Mouse (Mus musculus) gastrocnemius, postnatal 4 days (tissue): ENCODE data around the gene Reep1. TPM values are rescaled to one million over a fixed set of nuclear protein-coding genes. Genes with fewer than 3 reads are reported as not detected.
"Not testable (repeated sequence)": the region's sequence is repeated elsewhere in the genome, so short reads cannot be mapped to it uniquely, and the experiment has no call there.

Experiments
- DNase-seq, 2 experiments: peaks; one replicate each; pipeline ENCODE4 v3.0.0; 2021 to 2022; ENCODE audit warnings: low spot score in 2 of 2, mixed read lengths in 2 of 2
- total RNA-seq, 2 experiments: library from RNA; stranded (reverse); gene quantifications; 2 replicates each; pipeline ENCODE4 v1.2.3; 2021

Reep1 gene
- total RNA-seq, 2 experiments from 2014 or later = 88.3 to 101 TPM

DNA sequence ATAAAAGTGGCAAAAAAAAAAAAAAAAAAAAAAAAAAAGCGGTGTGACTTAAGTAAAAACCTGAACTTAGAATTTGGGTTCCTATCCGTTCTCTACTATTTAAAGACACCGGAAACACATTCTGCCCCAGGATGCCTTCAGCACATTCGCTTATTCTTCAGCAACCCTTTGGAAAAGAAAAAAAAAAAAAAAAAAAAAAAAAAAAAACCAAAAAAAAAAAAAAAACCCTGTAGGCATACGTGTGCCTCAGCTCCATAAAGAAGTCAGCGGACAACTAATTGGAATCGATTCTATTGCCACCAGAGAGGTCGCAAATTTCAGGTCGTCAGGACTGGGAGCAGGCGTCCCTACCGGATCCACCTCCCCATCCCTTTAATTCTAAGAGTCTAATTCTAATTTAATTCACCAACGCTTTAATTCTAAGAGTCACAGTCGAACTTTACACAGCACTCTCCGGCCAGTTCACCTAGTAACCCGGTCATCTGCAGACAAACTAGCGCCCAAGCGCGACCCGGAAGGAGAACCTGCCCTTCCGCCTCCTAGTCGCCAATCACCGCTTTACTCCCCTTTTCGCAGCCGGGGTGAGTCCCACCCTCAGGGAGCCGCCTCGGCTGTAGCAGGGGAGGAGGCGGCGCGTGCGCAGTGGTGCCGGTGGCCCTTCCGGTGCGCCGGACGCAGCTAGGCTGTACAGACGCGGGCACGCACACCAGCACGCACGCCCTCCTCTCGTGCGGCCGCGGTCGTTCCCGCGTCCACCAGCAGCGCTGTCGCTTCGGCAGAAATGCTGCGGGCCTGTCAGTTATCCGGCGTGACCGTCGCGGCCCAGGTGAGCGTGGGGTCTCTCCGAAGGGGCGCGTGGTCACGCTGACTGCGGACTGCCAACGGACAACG, 123.6 kb downstream of the Reep1 start, which contains the start of gene Immt:
Gene Immt (plus strand): TSS at position 642 of the 891 bp plus-strand sequence.
- DNase-seq = peak; percentile 97 to 98

DNA sequence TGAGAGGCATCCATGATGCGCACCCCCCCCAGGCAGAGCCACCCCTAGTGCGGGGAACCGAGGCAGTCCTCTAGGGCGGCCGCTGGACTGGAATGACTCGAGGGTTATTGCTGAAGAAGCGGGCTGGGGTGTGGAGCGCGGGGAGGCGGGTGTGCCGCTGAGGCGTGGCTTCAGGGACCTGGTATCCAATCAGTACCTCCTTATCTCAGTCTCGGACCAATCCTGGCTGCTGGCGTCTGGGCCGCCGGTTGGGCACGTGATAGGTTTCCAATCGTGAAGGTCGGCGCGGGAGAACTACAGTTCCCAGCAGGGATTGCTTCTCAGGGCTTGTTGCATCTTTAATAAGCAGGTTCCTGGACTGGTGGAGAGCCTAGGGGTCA, 124.2 kb downstream of the Reep1 start:
- peak; percentile 88 to 95 for DNase-seq

DNA sequence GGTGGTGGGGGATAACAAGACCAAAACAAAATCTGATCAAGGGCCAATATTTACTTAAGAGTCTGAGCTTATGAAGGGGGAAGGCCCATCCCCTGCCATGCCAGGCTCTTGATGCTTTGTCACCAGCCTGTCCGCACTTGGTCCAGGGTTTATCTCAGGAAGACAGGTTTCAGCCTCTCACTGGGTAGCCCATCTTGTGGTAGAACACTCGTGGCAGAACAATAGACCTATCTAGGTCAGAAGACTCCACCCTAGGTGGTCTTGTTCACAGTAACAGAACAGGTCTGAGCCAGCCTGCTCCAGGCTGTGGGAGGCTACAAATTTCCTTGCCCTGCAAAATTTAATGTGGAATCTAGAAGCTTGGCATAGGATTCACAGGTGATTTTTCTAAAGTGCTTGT, 129.4 kb downstream of the Reep1 start:
- no peak for DNase-seq

DNA sequence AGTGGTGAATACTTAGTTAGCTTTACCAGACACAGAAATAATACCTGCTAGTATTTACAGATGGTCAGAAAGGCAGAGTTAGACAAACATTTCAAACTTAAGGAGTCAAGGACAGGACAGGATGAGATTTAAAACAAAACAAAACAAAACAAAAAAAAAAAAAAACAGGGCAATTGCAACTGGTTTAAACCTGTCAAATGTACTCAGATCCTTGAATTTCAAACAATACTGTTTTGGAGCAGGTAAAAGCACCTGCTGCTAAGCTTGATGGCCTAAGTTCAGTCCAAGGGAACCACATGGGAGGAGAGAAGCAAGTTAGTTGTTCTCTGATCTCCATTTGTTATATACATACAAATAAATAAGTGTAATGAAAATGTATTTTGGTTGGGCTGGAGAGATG, 132.5 kb downstream of the Reep1 start:
- DNase-seq = no peak

DNA sequence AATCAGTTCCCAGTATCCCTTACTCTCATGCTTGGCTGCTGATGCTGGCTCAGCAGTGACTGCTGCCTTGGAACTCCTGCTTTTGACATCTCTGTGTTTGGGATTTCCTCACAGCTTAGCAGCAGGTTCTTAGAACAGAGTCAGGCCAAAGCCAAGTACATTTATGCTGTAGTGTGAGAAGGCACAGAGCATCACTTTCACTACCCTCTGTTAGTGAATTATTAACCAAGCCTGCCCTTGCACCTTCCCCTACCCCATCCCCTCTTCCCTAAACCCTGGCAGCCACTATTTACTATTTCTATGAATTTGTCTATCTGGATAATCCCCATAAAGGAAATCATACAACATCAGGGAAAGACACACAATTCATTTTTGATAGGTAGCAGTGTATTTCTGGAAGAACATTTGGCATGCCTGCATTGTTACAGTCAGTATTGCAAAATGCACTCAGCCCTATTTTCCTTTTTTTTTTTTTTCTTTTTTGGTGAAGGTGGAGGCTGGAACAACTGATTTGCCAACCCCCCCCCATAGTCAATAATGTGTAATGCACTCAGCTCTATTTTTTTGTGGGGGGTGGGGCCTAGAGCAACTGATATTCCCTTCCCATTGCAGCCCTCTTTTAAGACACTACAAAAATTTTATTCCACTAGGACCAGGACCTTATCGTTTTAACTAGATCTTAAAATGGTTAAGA, 133.4 kb downstream of the Reep1 start:
- DNase-seq = no peak

DNA sequence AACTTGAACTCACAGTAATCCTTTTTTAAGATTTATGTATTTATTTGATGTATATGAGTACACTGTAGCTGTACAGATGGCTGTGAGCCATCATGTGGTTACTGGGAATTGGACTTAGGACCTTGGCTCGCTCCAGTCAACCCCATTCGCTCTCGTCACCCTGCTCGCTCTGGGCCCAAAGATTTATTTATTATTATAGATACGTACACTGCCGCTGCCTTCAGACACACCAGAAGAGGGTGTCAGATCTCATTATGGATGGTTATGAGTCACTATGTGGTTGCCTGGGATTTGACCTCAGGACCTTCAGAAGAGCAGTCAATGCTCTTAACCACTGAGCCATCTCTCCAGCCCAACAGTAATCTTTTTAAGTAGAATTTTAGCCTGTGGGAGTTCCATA, 139.5 kb downstream of the Reep1 start:
- DNase-seq = not testable (repeated sequence)

Other genes starting within 250 kb of the Reep1 start
- 10 to 100 TPM; 26.4 to 28.3 TPM for gene Rnf103, start 213.7 kb upstream of the Reep1 start, total RNA-seq
- gene Chmp3, start 163.8 kb upstream of the Reep1 start, total RNA-seq = 10 to 100 TPM; 53.4 to 61.3 TPM
- 10 to 100 TPM; 33.5 to 37.5 TPM for gene Kdm3a, start 74.6 kb upstream of the Reep1 start, total RNA-seq
- gene Mrpl35, start 119.4 kb downstream of the Reep1 start, total RNA-seq = 10 to 100 TPM; 28.5 to 32.0 TPM
- 100 to 1,000 TPM; 174 to 197 TPM for gene Immt, start 123.8 kb downstream of the Reep1 start, total RNA-seq
- 10 to 100 TPM; 70.1 to 85.6 TPM for gene Ptcd3, start 201.2 kb downstream of the Reep1 start, total RNA-seq
- 10 to 100 TPM; 35.7 to 44.8 TPM for gene Polr1a, start 201.5 kb downstream of the Reep1 start, total RNA-seq